Mouse (Mus musculus): ENCODE data around the gene Ddi1. TPM values are rescaled to one million over a fixed set of nuclear protein-coding genes. Genes with fewer than 3 reads are reported as not detected.
"Not testable (repeated sequence)": the region's sequence is repeated elsewhere in the genome, so short reads cannot be mapped to it uniquely, and the experiment has no call there.

Gene Ddi1
- total RNA-seq (2021) (not detected), polyA plus RNA-seq (2012; rRNA removed) (not detected in 2 replicates)
- long read RNA-seq: 0 reads

DNA sequence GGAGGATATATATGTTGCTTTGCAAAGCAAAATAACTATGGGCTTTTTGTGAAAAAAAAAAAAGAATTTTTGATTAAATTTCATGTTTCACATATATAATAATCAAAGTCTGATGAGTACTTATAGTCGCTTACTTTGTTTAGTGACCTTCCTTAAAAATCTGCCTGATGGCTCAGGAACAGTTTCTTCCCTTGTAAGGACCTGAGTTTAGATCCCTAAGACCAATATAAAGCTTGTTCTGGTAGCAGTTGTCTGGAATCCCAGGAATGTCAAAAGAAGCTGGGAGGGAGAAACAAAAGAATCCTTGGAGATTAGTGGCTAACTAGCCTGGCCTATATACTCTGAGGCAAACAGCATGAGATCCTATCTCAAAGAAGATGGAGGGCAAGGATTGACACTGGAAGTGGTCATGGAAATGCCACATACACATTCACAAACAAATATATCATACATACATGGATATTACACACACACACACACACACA is at the start of gene Ddi1:
Gene Ddi1, minus strand, starts transcription at position 51 of the 485 bp plus-strand sequence.
- DNase-seq: no peak

DNA sequence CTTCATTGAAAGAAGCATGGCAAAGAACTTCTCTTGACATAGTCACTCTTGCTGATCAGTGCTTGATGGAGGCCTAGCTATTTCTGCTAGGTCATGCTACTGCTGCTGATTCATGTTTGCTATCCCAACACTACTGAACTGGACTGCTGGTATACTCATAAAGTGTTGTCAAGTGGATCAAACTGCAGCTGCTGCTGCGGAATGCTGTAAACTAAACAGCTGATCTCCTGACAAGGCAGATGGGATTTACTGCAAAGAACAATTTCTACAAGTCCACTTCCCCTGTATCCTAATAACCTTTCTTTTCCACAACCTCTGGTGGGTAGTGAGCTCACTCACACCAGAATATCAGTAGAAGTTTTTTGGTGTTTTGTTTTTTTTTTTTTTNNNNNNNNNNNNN is 47.5 kb upstream of the Ddi1 start:
- DNase-seq: no peak

DNA sequence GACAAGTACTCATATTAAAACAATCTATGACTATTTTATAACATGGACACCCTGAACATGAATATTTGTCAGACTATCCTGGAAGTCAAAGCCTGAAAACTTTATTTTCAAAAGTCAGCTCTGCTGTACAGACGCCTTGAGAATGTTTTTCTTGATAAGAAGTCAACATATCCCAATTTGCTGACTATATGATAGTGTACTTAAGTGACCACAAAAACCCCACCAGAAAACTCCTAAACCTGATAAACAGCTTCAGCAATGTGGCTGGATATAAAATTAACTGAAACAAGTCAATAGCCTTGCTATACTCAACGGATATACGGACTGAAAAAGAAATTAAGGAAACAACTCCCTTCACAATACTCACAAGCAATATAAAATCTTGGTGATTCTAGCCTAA is 36.2 kb upstream of the Ddi1 start:
- no peak for DNase-seq

DNA sequence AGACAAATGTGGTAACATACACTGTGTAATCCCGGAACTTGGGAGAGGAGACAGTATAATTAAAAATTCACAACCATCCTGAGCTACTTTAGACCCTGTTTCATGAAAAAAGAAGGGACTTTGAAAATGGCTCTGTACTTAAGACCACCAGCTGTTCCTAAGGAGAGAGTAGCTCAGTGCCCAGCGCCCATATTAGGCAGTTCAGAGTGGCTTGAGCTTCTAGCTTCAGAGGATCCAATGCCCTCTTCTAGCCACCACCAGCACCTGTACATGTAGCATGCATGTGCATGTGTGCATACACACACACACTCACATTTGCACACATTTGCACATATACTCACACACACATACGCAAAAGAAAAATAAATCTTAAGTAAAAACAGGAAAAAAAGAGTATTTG is 34.9 kb upstream of the Ddi1 start:
- no peak for DNase-seq

DNA sequence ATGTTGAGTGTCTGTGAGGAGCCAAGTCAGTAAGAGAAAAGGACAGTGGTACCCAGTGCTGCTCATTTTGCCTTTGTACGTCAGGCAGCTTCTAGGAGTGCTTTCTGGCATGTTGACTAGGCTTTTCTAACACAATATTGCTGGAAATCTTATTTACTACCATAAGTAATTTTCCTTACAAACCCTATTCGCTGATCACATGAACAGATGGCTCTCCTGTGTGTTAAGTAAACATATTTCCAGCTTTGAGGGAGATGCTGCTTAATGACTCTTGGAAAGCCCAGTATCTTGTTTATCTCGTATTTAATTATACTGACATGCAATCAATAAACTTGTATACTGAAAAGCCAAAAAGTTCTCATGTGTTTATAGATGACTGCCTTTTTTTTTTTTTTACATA is 32.4 kb upstream of the Ddi1 start:
- DNase-seq: no peak

DNA sequence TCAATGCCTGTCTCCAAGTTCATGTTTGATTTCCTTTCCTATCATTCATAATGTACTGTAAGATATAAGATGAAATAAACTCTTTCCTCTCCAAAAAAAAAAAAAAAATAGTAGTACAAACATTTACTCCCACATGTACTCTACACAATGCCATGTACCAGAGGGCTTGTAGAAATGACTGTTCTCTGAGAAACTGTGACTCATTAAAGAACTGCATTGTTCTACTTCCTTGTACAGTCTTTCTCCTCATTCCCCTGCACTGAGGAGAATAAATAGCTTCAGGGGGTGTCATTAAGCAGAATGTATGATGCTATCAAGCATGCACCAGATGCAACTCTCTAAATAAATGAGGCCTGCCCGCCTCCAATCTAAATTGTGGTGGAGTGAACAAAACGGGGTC is 28.9 kb upstream of the Ddi1 start:
- DNase-seq: no peak

DNA sequence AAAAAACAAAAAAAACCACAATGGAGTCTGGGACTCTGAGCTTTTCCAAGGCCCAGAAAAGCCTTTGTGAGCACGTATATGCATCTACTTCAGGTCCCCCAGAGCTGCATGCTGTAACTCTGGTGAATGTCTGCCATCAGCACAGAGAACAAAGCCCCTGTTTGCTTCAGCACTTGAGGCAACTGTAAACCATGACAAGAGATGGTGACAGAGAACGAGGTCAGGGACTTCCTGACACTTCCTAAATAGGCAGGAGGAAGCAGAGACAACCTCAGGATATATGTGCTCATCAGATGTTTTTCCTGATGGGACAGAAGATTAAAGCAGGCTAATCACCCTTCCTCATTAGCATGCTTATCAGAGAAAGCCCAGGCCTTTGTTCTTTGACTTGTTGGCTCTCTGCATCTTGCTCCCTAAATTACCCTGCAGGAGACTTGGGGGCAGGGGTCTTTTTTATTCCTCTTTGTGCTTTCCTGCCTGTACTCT is 19.6 kb upstream of the Ddi1 start:
- no peak for DNase-seq

DNA sequence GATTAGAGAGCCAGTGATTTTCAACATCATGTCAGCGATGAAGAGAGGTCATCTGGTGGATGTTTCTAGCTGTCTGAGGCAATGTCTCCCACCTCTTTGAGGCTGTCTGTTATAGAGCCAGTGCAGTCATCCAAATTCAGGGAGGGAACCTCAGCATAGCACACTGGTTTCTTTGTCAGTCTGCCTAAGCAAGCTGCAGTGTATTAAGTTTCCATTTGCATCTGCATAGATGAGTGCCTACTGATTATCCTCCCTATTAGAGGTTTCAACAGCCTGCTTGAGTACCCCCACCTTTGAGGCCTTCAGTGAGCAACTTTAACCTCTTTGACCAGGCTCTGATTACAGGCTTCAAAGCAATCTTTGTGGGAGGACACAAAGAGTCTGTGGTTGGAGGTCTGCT is 17.1 kb upstream of the Ddi1 start:
- DNase-seq: no peak

DNA sequence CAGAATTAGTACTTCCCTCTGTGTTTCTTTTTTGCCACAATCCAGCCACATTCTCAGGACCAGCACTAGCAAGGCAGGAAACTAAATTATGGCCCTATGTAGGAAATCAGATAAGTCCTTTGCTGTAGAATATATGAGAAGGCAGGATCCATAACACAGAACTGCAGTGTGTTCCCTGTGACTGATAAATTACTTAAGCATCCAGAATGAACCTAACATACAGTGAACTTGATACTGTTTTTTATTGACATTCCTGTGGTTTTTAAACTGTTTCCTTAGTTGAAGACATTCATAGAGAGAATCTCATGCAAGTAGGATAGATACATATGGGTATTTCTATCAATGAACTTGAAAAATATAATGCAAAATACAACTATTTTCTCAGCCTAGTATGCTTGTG is 7.9 kb upstream of the Ddi1 start:
- no peak for DNase-seq

DNA sequence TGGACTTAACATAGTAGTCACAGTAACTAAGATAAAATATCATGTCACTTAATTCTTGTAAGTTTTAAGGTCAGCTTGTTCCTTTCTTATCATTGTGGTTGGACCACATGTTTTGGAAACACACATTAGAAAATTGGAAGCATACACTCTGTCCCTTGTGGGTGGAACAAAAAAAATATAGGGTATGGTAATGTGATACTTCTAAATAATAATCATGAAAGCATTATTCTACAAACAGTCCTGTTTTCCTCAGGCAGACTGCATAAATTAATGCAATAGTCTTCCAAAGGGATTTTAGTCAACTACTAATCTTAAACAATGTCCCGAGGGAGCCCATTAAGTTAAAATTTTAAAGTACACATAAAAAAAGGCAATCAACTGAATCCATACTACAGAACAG is 6.7 kb upstream of the Ddi1 start:
- no peak for DNase-seq

DNA sequence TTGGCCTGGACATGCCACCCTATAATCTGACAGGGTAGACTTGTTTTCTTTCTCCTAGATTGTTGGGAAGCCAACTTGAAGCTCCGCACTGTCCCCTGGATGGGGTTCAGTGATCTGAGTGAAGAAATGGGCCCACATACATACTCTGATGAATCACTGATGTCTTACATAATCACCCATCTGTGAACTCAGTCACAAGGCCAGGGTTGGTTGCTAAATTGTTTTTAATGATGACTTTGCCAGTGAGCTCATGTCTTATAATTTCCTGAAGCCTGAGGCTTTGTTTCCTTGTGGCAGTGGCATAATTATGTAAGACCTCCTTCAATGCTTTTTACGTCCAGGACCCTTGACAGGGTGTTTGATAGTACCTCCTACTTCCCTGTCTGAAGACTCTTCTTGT is 4.8 kb downstream of the Ddi1 start:
- peak; percentile 50 for DNase-seq

DNA sequence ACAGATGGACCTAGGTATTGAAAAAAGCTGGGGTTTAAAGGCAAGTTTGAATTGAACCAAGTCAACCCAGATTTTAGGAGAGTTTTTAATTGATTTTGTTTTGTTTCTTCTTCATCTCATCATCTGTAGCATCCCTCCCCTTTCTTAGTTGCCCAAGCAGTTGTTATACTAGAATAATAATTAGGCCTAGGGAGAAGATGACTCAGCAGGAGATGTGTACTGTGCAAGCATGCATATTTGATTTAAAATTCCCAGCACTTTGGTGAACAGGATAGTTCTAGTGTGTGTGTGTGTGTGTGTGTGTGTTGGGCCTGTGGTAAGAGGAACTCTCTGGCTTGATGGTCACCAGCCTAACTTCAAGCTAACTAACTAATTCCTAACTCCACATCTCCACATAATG is 12.6 kb downstream of the Ddi1 start:
- no peak for DNase-seq

DNA sequence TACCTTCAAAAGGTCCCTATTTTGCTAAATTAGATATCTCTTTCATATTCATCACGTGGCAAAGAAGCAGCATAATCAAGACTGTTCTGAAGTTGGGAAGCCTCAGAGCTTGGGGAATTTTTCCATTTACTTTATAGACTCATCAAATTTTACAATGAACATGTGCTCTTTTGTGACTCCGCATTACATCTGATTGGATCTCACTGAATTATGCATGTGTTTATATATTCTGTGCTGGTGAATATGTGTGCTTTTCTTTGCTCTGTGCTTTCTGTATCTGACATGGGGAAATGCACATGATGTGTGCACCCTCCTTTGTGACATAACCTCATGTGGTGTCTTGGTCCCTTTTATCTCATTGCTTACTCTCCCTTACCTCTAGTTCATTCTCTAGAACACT is 17.7 kb downstream of the Ddi1 start:
- DNase-seq: no peak

DNA sequence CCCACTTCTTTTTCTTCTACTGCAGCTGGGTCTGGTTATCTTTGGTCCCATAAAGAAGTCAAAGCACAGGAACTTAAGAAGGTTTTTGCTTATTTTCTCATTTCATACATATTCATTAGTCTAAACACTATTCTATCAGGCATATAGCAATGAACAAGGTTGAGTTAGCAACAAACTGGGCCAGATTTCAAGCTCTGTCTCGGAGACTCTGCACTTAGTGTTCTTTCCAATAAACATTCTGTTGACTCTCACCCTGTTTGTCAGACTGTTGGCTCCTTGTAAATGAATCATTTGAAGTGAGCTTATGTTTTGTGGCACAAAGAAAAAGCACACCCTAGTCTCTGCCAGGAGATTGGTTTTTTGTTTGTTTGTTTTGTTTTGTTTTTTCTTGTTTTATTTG is 19.3 kb downstream of the Ddi1 start:
- DNase-seq: no peak

DNA sequence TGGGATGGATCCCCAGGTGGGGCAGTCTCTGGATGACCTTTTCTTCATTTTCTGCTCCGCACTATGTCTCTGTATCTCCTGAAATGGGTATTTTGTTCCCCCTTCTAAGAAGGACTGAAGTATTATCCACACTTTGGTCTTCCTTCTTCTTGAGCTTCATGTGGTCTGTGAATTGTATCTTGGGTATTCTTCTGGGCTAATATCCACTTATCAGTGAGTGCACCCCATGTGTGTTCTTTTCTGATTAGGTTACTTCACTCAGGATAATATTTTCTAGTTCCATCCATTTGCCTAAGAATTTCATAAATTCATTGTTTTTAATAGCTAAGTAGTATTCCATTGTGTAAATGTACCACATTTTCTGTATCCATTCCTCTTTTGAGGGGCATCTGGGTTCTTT is 33.7 kb downstream of the Ddi1 start:
- not testable (repeated sequence) for DNase-seq

DNA sequence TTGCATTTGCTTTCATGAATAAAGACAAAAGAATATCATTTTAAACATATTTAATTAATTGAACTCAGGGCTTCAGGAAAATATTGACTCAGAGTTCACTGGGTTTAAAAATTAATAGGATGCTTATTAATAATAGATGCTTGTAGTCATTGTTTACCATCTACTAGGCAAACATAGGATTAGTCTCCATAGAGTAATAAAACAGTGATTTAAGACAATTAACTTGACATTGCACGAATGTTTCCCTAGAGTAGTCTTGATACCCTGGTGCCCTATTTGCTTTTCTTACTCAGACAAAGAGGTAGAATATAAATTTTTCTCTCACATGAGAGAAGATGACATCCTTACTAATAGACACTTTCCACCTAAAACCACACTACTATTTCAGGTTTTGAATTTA is 52.1 kb downstream of the Ddi1 start:
- no peak for DNase-seq

DNA sequence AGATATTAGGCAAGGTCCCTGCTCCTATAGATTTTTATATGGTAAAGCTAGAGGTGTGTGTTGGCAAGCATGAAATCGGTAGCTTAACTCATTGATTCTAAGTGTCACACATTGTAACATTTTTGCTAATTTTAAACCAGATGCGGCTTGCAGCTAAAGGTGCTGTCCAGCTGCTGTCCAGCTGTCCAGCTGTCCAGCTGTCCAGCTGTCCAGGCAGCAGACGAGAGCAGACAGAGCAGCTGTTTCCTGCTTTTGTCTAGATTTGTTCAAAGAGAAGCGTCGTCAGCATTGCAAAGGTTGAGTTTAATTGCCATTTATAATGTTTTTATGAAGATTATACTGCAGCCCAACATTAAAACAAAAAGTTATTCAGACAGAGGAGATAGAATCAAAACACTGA is 56.8 kb downstream of the Ddi1 start:
- no peak for DNase-seq

Other genes starting within 250 kb of the Ddi1 start
- 10 to 100 TPM; 19.9 to 44.0 TPM for gene Pdgfd, start 101.3 kb downstream of the Ddi1 start, total RNA-seq (2021)
- 5.9 and 10.1 TPM in 2 replicates for gene Pdgfd, start 101.3 kb downstream of the Ddi1 start, polyA plus RNA-seq (2012; rRNA removed)

All from adrenal gland, adult 2 months (tissue).